Mouse (Mus musculus) liver, embryonic 16.5 days (tissue): ENCODE measurements around the gene Lrrfip1. TPM values are rescaled to one million over a fixed set of nuclear protein-coding genes. Genes with fewer than 3 reads are reported as not detected.
A peak's percentile ranks its signal among the peaks of the same experiment; 100 is the strongest.

Experiments used
- ATAC-seq: fragments of 200-750 bp; cut with Nextera tagmentation; 2 replicates; pipeline ENCODE4 v1.8.0; 2017; ENCODE audit warnings: low read depth, mild to moderate bottlenecking, moderate number of reproducible peaks, moderate library complexity
- H3K27ac ChIP-seq: fragments of 300-500 bp; sonication (generic); 2 replicates; pipeline ENCODE4 v1.5.1; 2014; ENCODE audit warnings: mild to moderate bottlenecking, low read length
- H3K27me3 ChIP-seq: fragments of 300-500 bp; sonication (generic); 2 replicates; pipeline ENCODE4 v1.6.1; 2014; ENCODE audit warnings: low read depth, low read length, mixed read lengths; ENCODE audit not compliant: control insufficient read depth, insufficient read depth
- H3K36me3 ChIP-seq: fragments of 300-500 bp; sonication (generic); 2 replicates; pipeline ENCODE4 v1.6.1; 2014; ENCODE audit warnings: mild to moderate bottlenecking; ENCODE audit not compliant: control insufficient read depth, insufficient read depth
- H3K4me1 ChIP-seq: fragments of 300-500 bp; sonication (generic); 2 replicates; pipeline ENCODE4 v1.6.1; 2014; ENCODE audit warnings: low read depth, low read length, mixed read lengths; ENCODE audit not compliant: control insufficient read depth
- H3K4me2 ChIP-seq: fragments of 300-500 bp; sonication (generic); 2 replicates; pipeline ENCODE4 v1.6.1; 2014; ENCODE audit warnings: low read depth, low read length, mixed read lengths
- H3K4me3 ChIP-seq: fragments of 300-500 bp; sonication (generic); 2 replicates; pipeline ENCODE4 v1.5.1; 2014; ENCODE audit warnings: low read depth, mild to moderate bottlenecking, low read length
- H3K9ac ChIP-seq: fragments of 300-500 bp; sonication (generic); 2 replicates; pipeline ENCODE4 v1.6.1; 2014; ENCODE audit warnings: low read depth, low read length
- H3K9me3 ChIP-seq: fragments of 300-500 bp; sonication (generic); replicated peaks from 2 replicates; pipeline ENCODE4 v1.6.1; 2016; ENCODE audit warnings: low read length; ENCODE audit not compliant: control insufficient read depth
- WGBS: fragments of 180-500 bp; shearing (Covaris S2); extraction: QIAGEN DNeasy Blood & Tissue Kit; methylation state at CpG from one replicate; pipeline ENCODE4 v1.1.7; 2014; ENCODE audit not compliant: insufficient replicate concordance; 5-methylcytosine and 5-hydroxymethylcytosine counted together
- polyA plus RNA-seq: library from polyadenylated mRNA; unstranded; fragments of >200 nt; fragmentation: Nextera tagmentation; extraction: Ambion mirVana; gene quantifications from 2 replicates; pipeline ENCODE4 v1.2.1, GENCODE M21; 2015

Lrrfip1 gene
- polyA plus RNA-seq, 1 experiment from 2014 or later: 20.5 TPM

DNA sequence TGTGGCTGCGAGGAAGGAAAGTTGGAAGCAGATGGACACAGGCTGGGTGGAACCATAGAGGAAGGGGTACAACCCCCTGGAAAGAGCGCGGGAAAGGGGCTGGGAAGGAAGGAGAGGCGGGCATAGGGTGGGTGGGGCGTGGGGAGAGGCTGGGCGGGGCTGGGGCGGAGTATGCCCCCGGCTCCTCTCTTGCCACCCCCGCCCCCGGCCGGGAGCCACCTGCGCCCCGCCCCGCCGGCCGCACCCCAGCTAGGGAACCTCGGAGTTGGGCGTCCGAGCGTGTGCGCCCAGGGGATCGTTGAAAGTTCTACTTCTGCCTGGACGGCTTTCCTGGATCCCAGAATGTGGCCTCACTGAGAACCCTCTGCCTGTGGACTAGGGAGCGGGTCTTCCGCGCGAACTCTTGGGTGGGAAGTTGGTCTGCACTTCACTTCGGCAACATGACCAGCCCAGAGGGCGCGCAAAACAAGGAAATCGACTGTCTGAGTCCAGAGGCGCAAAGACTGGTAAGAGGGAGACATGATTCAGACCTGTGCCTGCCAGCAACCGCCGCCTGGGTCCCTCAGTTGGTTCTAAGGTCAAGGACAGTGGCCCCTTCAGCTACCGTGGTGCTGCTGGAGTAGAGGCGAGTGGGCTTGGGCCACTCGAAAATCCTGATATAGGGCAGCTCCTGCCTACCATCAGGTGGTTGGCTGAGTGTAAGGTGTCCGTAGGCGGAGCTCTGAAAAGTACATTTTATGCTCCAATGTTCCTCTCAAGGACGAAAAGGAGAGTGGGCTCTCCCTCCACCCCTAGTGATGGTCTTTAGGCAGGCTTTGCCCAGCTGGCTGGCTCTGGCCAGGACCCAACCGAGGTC is 54.9 kb downstream of the Lrrfip1 start:
- WGBS: under 1% methylated on average over 32 of the region's 41 CpGs
- Histone ChIP-seq H3K4me2 (peak overlapping the region; percentile 79), H3K27me3 (peaks cover 8% of the 10 kb centered on the region; the same call in 1 of the 2 replicates), H3K4me3 (peak overlapping the region; percentile 58), H3K4me1 (peaks cover 36% of the 10 kb centered on the region), H3K27ac (peak overlapping the region; percentile 82), H3K9ac (peak overlapping the region; percentile 65), H3K36me3 (no peaks in the 10 kb centered on the region), H3K9me3 (no peaks in the 10 kb centered on the region)
- peak; percentile 82 for ATAC-seq

DNA sequence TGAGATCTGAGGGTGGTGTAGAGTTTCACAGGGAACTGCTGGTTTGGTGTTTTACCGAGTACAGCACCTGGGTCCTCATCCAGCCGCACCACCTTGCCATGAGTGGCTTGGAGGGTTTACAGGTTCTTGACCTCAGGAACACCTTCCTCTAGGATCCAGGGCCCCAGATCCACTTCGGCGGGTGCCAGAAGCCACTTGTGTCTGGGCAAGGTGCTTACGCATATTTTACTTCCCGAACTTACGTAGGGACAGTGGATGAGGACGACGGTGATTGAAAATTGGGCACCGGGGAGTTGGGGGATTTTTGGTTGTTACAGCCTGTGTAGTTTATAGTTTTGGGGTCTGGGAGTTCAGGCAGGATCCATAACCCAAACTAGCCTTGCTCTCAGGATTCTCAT is 55.5 kb downstream of the Lrrfip1 start:
- no peak for ATAC-seq
- H3K36me3 ChIP-seq: no peaks in the 10 kb centered on the region
- peaks cover 37% of the 10 kb centered on the region for H3K4me1 ChIP-seq
- peak overlapping the region; percentile 58 for H3K4me3 ChIP-seq
- H3K27me3 ChIP-seq: peaks cover 8% of the 10 kb centered on the region; the same call in 1 of the 2 replicates
- peak overlapping the region; percentile 65 for H3K9ac ChIP-seq
- peak overlapping the region; percentile 79 for H3K4me2 ChIP-seq
- peak overlapping the region; percentile 82 for H3K27ac ChIP-seq
- 8% methylated on average over 10 of the region's 10 CpGs for WGBS
- H3K9me3 ChIP-seq: no peaks in the 10 kb centered on the region

DNA sequence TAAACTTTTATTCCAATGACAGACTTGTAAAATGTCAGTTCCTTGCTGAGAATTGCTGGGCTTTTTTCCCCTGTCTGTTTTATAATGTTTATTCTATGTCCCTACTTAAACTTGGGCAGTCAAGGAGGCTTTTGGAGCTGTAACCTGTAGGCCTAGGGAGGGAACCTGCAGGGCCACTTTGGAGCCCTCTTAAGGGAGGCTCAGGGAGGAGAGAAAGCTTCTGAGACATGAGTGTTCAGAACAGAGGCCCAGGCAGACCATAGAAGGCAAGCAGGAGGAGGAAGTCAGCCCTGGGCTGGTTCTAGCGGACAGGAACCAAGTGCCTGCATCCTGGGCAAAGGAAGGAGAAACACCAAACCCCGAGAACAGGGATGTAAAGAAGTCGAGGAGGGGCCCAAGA is 56.3 kb downstream of the Lrrfip1 start:
- H3K27ac ChIP-seq: peak overlapping the region; percentile 64
- H3K27me3 ChIP-seq: peaks cover 8% of the 10 kb centered on the region; the same call in 1 of the 2 replicates
- no peak for ATAC-seq
- WGBS: 22% methylated on average over 3 of the region's 3 CpGs
- H3K4me3 ChIP-seq: peak overlapping the region; percentile 58
- H3K9ac ChIP-seq: peak overlapping the region; percentile 45; the same call in 1 of the 2 replicates
- peaks cover 38% of the 10 kb centered on the region for H3K4me1 ChIP-seq
- H3K36me3 ChIP-seq: no peaks in the 10 kb centered on the region
- no peaks in the 10 kb centered on the region for H3K9me3 ChIP-seq
- peak overlapping the region; percentile 79 for H3K4me2 ChIP-seq

DNA sequence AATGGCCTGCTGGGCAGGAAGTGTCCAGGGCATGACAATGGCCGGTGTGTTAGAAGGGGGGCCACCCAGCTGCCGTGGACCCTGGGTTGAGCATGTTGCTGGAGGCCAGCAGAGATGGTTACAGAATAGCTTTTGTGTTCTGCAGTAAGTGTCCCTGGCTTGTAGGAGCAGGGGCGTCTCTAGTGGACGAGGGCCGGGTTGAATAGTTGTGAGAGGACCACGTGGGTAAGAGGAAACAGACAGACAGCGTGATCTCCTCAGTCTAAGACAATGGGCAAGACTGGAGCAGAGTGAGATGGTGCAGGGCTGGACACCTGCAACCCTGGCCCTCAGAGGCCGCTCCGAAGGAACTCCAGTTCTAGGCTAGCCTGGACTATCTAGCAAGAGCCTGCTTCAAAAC is 57.2 kb downstream of the Lrrfip1 start:
- no peaks in the 10 kb centered on the region for H3K9me3 ChIP-seq
- no peaks in the 10 kb centered on the region for H3K36me3 ChIP-seq
- no peak for ATAC-seq
- H3K4me1 ChIP-seq: peaks cover 41% of the 10 kb centered on the region
- H3K9ac ChIP-seq: no peak overlapping the region
- H3K4me2 ChIP-seq: peak overlapping the region; percentile 79
- peaks cover 8% of the 10 kb centered on the region; the same call in 1 of the 2 replicates for H3K27me3 ChIP-seq
- H3K27ac ChIP-seq: no peak overlapping the region; the same call in 1 of the 2 replicates
- H3K4me3 ChIP-seq: 0 out of 2 replicates have a peak overlapping the region, but pooled peaks have one; percentile 11
- 42% methylated on average over 9 of the region's 9 CpGs for WGBS

DNA sequence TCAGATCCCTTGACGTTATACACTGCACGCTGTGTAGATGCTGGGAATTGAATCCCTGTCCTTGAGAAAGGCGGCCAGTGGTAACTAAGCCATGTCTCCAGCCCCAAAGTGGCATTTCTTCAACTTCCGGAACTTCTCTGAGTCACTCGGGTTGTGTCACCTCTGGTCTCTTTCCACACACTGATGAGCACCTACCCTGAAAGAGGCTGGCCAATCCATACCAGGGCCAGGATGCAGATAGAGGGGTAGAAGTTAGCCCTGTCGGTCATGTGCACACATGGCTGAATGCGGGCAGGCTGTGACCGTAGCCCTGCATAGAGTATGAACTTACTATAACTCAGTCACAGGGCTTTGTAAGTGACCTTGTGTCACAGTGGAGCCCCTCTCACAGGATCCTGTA is 57.9 kb downstream of the Lrrfip1 start:
- no peak for ATAC-seq

DNA sequence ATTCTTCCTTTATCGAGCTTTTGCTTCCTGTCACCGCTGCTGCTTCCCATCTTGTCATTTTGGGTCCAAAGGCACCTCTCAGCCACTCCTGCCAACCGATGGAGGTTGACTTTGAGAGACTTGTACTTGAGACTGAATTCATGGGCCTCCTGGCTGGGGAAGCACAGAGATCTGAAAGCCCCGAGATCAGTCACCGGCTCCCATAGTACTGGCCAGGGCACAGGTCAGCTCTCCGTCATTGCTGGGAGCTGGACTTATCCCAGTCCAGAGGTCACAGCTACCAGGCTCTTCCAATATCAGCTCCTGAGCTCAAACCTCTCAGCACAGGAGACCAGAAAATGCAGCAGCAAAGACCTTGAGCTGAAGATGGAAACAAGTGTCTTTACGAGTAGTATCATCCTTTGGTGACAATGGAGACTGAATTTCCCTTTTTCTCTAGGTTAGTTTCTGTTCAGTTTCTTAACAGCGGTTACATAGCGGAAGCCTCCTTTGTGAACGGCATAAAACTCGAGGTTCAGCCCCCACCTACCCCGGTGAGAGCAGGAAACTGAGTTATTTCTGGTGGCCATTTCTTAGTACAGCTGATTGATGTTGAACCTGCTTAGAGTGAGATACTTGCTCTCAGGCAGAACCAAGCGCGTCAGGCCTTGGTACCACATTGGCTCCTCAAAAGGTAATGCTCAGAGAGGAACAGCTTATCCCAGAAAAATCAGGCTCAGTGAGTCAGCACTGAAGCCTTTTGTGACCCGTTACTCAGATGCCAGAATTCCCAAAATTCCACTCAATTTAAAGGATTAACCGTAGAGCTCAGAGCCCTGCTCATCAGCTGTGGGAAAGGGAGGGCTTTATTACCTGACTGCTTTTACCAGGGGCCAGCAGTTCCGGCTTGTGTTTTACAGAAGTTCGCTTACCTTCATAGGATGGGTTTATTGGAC is 59.0 kb downstream of the Lrrfip1 start:
- Histone ChIP-seq H3K27ac (peak overlapping the region; percentile 89), H3K9me3 (no peaks in the 10 kb centered on the region), H3K4me1 (peaks cover 53% of the 10 kb centered on the region), H3K4me2 (peak overlapping the region; percentile 59), H3K36me3 (no peaks in the 10 kb centered on the region), H3K9ac (peak overlapping the region; percentile 20; the same call in 1 of the 2 replicates), H3K27me3 (peaks cover 6% of the 10 kb centered on the region; the same call in 1 of the 2 replicates), H3K4me3 (peak overlapping the region; percentile 39)
- WGBS: 22% methylated on average over 18 of the region's 18 CpGs
- peak; percentile 35; the same call in 1 of the 2 replicates for ATAC-seq

More for the DNA sequence above, 57.9 kb downstream of the Lrrfip1 start:
- Histone ChIP-seq H3K9ac (no peak overlapping the region), H3K4me2 (peak overlapping the region; percentile 59), H3K4me1 (peaks cover 48% of the 10 kb centered on the region), H3K27me3 (peaks cover 8% of the 10 kb centered on the region; the same call in 1 of the 2 replicates), H3K9me3 (no peaks in the 10 kb centered on the region), H3K4me3 (peak overlapping the region; percentile 11; the same call in 1 of the 2 replicates), H3K36me3 (no peaks in the 10 kb centered on the region), H3K27ac (peak overlapping the region; percentile 89)
- 51% methylated on average over 8 of the region's 8 CpGs for WGBS

DNA sequence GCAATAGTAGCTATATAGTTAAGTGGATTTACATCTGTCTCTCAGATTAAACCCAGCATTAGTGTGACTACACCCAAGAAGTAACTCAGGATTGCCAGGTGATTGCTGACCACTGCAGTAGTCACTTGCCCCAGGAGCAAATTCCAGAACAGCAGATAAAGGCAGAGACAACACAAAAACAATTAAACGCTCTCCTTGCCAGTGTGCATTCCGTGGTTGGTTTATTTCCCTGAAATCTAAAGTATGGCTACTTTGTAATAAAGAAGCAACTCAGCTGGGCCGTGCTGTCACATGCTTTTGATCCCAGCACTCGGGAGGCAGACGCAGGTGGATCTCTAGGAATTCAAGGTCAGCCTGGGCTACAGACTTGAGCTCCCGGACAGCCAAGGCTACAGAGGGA is 59.7 kb downstream of the Lrrfip1 start:
- no peak overlapping the region for H3K4me3 ChIP-seq
- H3K9ac ChIP-seq: no peak overlapping the region
- H3K27me3 ChIP-seq: peaks cover 3% of the 10 kb centered on the region; the same call in 1 of the 2 replicates
- 57% methylated on average over 6 of the region's 6 CpGs for WGBS
- H3K36me3 ChIP-seq: no peaks in the 10 kb centered on the region
- peak overlapping the region; percentile 59; the same call in 1 of the 2 replicates for H3K4me2 ChIP-seq
- ATAC-seq: no peak
- H3K9me3 ChIP-seq: no peaks in the 10 kb centered on the region
- peak overlapping the region; percentile 89 for H3K27ac ChIP-seq
- peaks cover 52% of the 10 kb centered on the region for H3K4me1 ChIP-seq

DNA sequence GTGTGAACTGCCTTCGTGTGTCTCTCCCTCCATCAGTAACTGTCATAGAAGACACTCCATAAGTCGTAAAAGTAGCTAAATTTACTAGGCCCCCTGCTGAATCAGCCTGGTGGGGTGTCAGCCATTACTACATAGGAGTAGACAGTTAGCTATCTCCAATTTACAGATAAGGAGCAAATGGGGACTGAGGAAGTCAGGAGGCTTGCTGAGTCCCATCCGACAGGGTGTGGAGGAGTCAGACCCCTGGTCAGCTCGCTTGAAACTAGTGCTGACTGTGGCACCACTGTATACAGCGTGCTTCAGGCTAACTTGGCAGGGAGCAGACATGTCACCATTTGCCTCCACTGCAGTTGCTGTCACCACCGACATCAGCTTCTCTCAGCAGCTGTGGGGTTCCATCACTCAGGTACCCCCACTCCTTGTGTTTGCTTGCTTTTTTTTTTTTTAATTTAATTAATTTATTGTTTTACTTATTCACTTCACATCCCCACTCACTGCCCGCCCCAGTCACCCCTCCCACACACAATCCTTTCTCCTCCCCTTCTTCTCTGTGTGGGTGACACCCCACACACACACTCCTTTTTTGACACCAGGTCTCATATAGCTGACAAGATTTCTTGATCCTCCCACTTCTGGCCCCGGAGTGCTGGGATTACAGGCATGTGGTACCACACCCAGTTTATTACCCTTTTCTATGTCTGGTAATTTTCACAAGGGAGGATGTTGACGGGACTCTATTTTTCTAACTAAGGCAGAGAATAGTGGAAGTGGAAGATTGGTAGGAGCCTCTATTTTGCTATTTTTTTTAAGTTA is 61.5 kb downstream of the Lrrfip1 start:
- H3K27me3 ChIP-seq: no peaks in the 10 kb centered on the region
- no peaks in the 10 kb centered on the region for H3K36me3 ChIP-seq
- no peak overlapping the region for H3K9ac ChIP-seq
- 47% methylated on average over 9 of the region's 9 CpGs for WGBS
- H3K4me2 ChIP-seq: no peak overlapping the region
- no peaks in the 10 kb centered on the region for H3K9me3 ChIP-seq
- H3K4me1 ChIP-seq: peaks cover 63% of the 10 kb centered on the region
- no peak for ATAC-seq
- H3K4me3 ChIP-seq: no peak overlapping the region
- no peak overlapping the region for H3K27ac ChIP-seq
